Mouse (Mus musculus) ovary, postnatal 36 days (tissue): ENCODE measurements around the gene Plppr1.
"Not testable (repeated sequence)": the region's sequence is repeated elsewhere in the genome, so short reads cannot be mapped to it uniquely, and the experiment has no call there.

Experiments used
- DNase-seq: peaks from one replicate; pipeline ENCODE4 v3.0.0; 2022; ENCODE audit warnings: low spot score, mixed read lengths

Plppr1 gene

GRCm38 (mm10) chr4:49383576-49384318, 324.7 kb downstream of the Plppr1 start:
- not testable (repeated sequence) for DNase-seq

- DNase-seq: no peak
Observed at GRCm38 (mm10) chr4:49386873-49387272, 327.8 kb downstream of the Plppr1 start.
